Mouse (Mus musculus): ENCODE data around the gene Pla2g12a.

GRCm38 (mm10) chr3:129913241-129913640 is 34.8 kb downstream of the Pla2g12a start:
- TF ChIP-seq CTCF (IDR thresholded peaks at IDR 0.05; ENCODE audit: extremely low read depth, insufficient read length, insufficient replicate concordance, low read depth, low read length) (no peak), POLR2A (IDR thresholded peaks at IDR 0.05; ENCODE audit: low read depth, low read length) (no peak)

Data from small intestine, adult 2 months (tissue).